Mouse (Mus musculus) kidney, embryonic 16.5 days (tissue): ENCODE data around the gene Dbn1. TPM values are rescaled to one million over a fixed set of nuclear protein-coding genes. Genes with fewer than 3 reads are reported as not detected.

Experiments
- ATAC-seq: fragments of 200-750 bp; cut with Nextera tagmentation; 2 replicates; pipeline ENCODE4 v1.8.0; 2017; ENCODE audit warnings: moderate TSS enrichment; ENCODE audit not compliant: low FRiP score, low TSS enrichment
- H3K27ac ChIP-seq: fragments of 300-500 bp; sonication (generic); 2 replicates; pipeline ENCODE4 v1.5.1; 2014; ENCODE audit warnings: low read length
- H3K27me3 ChIP-seq: fragments of 300-500 bp; sonication (generic); 2 replicates; pipeline ENCODE4 v1.6.1; 2014; ENCODE audit warnings: low read length, control low read depth, mixed read lengths; ENCODE audit not compliant: insufficient read depth
- H3K36me3 ChIP-seq: fragments of 300-500 bp; sonication (generic); 2 replicates; pipeline ENCODE4 v1.6.1; 2014; ENCODE audit warnings: low read length, control low read depth, mixed read lengths; ENCODE audit not compliant: insufficient read depth
- H3K4me1 ChIP-seq: fragments of 300-500 bp; sonication (generic); 2 replicates; pipeline ENCODE4 v1.6.1; 2014; ENCODE audit warnings: low read length, control low read depth, mixed read lengths; ENCODE audit not compliant: insufficient read depth
- H3K4me2 ChIP-seq: fragments of 300-500 bp; sonication (generic); replicated peaks from 2 replicates; pipeline ENCODE4 v1.6.1; 2014; ENCODE audit warnings: low read depth, low read length
- H3K4me3 ChIP-seq: fragments of 300-500 bp; sonication (generic); 2 replicates; pipeline ENCODE4 v1.5.1; 2014; ENCODE audit warnings: mild to moderate bottlenecking, low read length
- H3K9ac ChIP-seq: fragments of 300-500 bp; sonication (generic); replicated peaks from 2 replicates; pipeline ENCODE4 v1.6.1; 2014; ENCODE audit warnings: low read length
- H3K9me3 ChIP-seq: fragments of 300-500 bp; sonication (generic); 2 replicates; pipeline ENCODE4 v1.6.1; 2016; ENCODE audit warnings: low read length, control low read depth
- WGBS: fragments of 180-500 bp; shearing (Covaris S2); extraction: QIAGEN DNeasy Blood & Tissue Kit; methylation state at CpG from one replicate; pipeline ENCODE4 v1.1.7; 2014; 5-methylcytosine and 5-hydroxymethylcytosine counted together
- polyA plus RNA-seq: library from polyadenylated mRNA; unstranded; fragments of >200 nt; fragmentation: Nextera tagmentation; extraction: Ambion mirVana; gene quantifications from 2 replicates; pipeline ENCODE4 v1.2.1, GENCODE M21; 2015

The Dbn1 gene
- 177 and 194 TPM in 2 replicates for polyA plus RNA-seq

- WGBS = under 1% methylated on average over 50 of the region's 83 CpGs
- H3K4me3 ChIP-seq = peak within 1 kb of the TSS; percentile 68
- H3K27ac ChIP-seq = peak within 1 kb of the TSS; percentile 92
- peak within 1 kb of the TSS; percentile 67 for H3K4me2 ChIP-seq
- H3K9me3 ChIP-seq = no peaks in the 10 kb centered on the region
- peak within 1 kb of the TSS; percentile 98 for H3K9ac ChIP-seq
- H3K4me1 ChIP-seq = peaks cover 41% of the 10 kb centered on the region
- peak; percentile 85 for ATAC-seq
- no peaks in the 10 kb centered on the region; the same call in 1 of the 2 replicates for H3K36me3 ChIP-seq
- no peaks in the 10 kb centered on the region for H3K27me3 ChIP-seq
Measured at GRCm38 (mm10) chr13:55487578-55488498, at the start of gene Dbn1. Gene Dbn1, minus strand, starts transcription at chr13:55488111.

- peak; percentile 98 for ATAC-seq
- peak within 1 kb of the TSS; percentile 88 for H3K9ac ChIP-seq
- WGBS = under 1% methylated on average over 70 of the region's 70 CpGs
- no peaks in the 10 kb centered on the region for H3K9me3 ChIP-seq
- no peaks in the 10 kb centered on the region for H3K27me3 ChIP-seq
- H3K4me1 ChIP-seq = peaks cover 10% of the 10 kb centered on the region
- peak within 1 kb of the TSS; percentile 94 for H3K4me2 ChIP-seq
- peaks cover 61% of the 10 kb centered on the region for H3K36me3 ChIP-seq
- H3K27ac ChIP-seq = peak within 1 kb of the TSS; percentile 0; the same call in 1 of the 2 replicates
- peak within 1 kb of the TSS; percentile 92 for H3K4me3 ChIP-seq
Measured at GRCm38 (mm10) chr13:55536194-55537175, 48.6 kb upstream of the Dbn1 start, which contains the start of gene Ddx41. Gene Ddx41, minus strand, starts transcription at chr13:55536658.

- 15% methylated on average over 17 of the region's 17 CpGs for WGBS
- peak; percentile 32 for ATAC-seq
- Histone ChIP-seq H3K4me2 (peak overlapping the region; percentile 94), H3K4me3 (peak overlapping the region; percentile 92), H3K9me3 (no peaks in the 10 kb centered on the region), H3K36me3 (peaks cover 60% of the 10 kb centered on the region), H3K27me3 (no peaks in the 10 kb centered on the region), H3K9ac (peak overlapping the region; percentile 88), H3K27ac (no peak overlapping the region), H3K4me1 (peaks cover 10% of the 10 kb centered on the region)
Measured at GRCm38 (mm10) chr13:55535796-55536193, 47.9 kb upstream of the Dbn1 start.

GRCm38 (mm10) chr13:55535191-55535590 is 47.3 kb upstream of the Dbn1 start:
- Histone ChIP-seq H3K4me1 (peaks cover 10% of the 10 kb centered on the region), H3K4me3 (peak overlapping the region; percentile 92), H3K36me3 (peaks cover 59% of the 10 kb centered on the region), H3K4me2 (peak overlapping the region; percentile 94), H3K9me3 (no peaks in the 10 kb centered on the region), H3K27me3 (no peaks in the 10 kb centered on the region), H3K27ac (no peak overlapping the region), H3K9ac (peak overlapping the region; percentile 88; the same call in 1 of the 2 replicates)
- no peak for ATAC-seq
- 88% methylated on average over 15 of the region's 15 CpGs for WGBS

- H3K4me2 ChIP-seq = no peak within 1 kb of the TSS
- H3K9ac ChIP-seq = no peak within 1 kb of the TSS
- no peak within 1 kb of the TSS for H3K27ac ChIP-seq
- H3K36me3 ChIP-seq = peaks cover 46% of the 10 kb centered on the region
- H3K4me3 ChIP-seq = no peak within 1 kb of the TSS
- no peaks in the 10 kb centered on the region for H3K9me3 ChIP-seq
- WGBS = 72% methylated on average over 8 of the region's 8 CpGs
- H3K4me1 ChIP-seq = no peaks in the 10 kb centered on the region
- ATAC-seq = no peak
- no peaks in the 10 kb centered on the region for H3K27me3 ChIP-seq
Measured at GRCm38 (mm10) chr13:55529198-55529915, 41.4 kb upstream of the Dbn1 start, which contains the start of gene Dok3. Gene Dok3, minus strand, starts transcription at chr13:55529296.

- H3K4me1 ChIP-seq = no peaks in the 10 kb centered on the region; the same call in 1 of the 2 replicates
- H3K4me3 ChIP-seq = no peak overlapping the region
- no peaks in the 10 kb centered on the region for H3K9me3 ChIP-seq
- H3K36me3 ChIP-seq = peaks cover 35% of the 10 kb centered on the region
- H3K4me2 ChIP-seq = no peak overlapping the region
- H3K27me3 ChIP-seq = no peaks in the 10 kb centered on the region
- H3K9ac ChIP-seq = no peak overlapping the region
- 79% methylated on average over 18 of the region's 18 CpGs for WGBS
- no peak overlapping the region for H3K27ac ChIP-seq
- ATAC-seq = no peak
Measured at GRCm38 (mm10) chr13:55527834-55528772, 40.2 kb upstream of the Dbn1 start.

- Histone ChIP-seq H3K4me1 (peaks cover 5% of the 10 kb centered on the region; the same call in 1 of the 2 replicates), H3K9ac (no peak overlapping the region), H3K27me3 (no peaks in the 10 kb centered on the region), H3K9me3 (no peaks in the 10 kb centered on the region), H3K36me3 (peaks cover 28% of the 10 kb centered on the region), H3K4me2 (no peak overlapping the region), H3K4me3 (no peak overlapping the region), H3K27ac (no peak overlapping the region)
- ATAC-seq = no peak
- WGBS = 77% methylated on average over 16 of the region's 16 CpGs
Measured at GRCm38 (mm10) chr13:55527212-55527611, 39.3 kb upstream of the Dbn1 start.

GRCm38 (mm10) chr13:55525733-55526553 is 38.0 kb upstream of the Dbn1 start:
- Histone ChIP-seq H3K4me1 (peaks cover 5% of the 10 kb centered on the region; the same call in 1 of the 2 replicates), H3K9ac (no peak overlapping the region), H3K9me3 (no peaks in the 10 kb centered on the region), H3K4me3 (no peak overlapping the region), H3K27me3 (no peaks in the 10 kb centered on the region), H3K4me2 (no peak overlapping the region), H3K27ac (no peak overlapping the region), H3K36me3 (peaks cover 16% of the 10 kb centered on the region)
- no peak for ATAC-seq
- 76% methylated on average over 16 of the region's 16 CpGs for WGBS
